Mouse (Mus musculus): ENCODE results near the gene Clptm1.
"Not testable (repeated sequence)": the region's sequence is repeated elsewhere in the genome, so short reads cannot be mapped to it uniquely, and the experiment has no call there.

The Clptm1 gene

GRCm38 (mm10) chr7:19691873-19692865 lies 27.3 kb upstream of the Clptm1 start, which contains the start of gene Apoc1:
Gene Apoc1 (minus strand): TSS chr7:19692660.
- no peak for DNase-seq

- DNase-seq, result no peak
Observed at GRCm38 (mm10) chr7:19691434-19691833, 26.6 kb upstream of the Clptm1 start.

DNA sequence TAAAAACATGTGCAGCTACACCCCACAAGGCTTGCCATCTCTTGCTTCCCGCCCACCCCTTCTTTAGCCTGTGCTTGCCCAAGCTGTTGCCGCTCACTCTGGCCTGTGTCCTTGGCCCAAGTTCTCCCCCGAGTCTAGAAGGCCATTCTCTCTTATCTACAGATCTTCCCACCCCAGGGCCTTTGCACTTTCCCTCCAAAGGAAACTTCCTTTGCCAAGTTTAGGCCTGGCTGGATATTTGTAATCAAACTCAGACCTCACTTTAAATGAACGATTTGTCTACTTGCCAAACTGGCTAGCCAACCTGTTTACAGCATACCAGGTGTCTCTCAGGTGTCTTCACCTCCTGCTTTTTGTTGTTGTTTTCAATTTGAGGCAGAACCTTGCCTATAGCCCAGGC lies 26.0 kb upstream of the Clptm1 start:
- DNase-seq, result no peak

- DNase-seq, result no peak
Observed at GRCm38 (mm10) chr7:19688611-19689010, 23.8 kb upstream of the Clptm1 start.

GRCm38 (mm10) chr7:19688101-19688500 lies 23.3 kb upstream of the Clptm1 start:
- no peak for DNase-seq

DNA sequence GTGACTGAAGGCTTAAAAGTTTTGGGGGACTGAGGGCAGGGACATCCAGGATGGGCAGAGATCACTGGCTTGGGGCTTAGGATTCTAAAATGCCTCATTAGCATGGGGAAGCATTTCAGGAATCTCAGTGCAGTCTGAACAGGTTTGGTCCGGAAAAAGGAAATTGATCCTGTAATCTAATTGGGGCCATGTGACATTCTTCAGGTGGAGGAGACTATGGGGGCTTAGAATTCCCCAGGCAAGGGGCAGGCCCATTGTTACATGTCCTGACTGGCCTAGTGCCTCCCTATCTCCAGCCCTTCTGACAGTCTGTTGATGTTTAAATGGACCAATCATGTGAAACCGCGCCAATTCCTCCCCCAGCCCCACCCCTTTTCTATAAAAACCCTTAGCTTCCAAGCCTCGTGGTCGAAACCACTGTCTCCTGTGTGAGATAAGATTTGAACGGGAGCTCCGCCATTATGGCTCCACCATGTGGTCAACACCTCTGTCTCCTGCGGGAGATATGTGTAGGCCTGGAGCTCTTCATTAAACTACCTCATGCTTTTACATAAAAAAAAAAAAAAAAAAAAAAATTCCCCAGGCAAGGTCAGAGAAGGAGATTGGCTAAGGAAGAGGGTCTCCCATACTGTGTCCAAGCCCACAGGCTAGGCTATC lies 22.2 kb upstream of the Clptm1 start:
- DNase-seq, result not testable (repeated sequence)

DNA sequence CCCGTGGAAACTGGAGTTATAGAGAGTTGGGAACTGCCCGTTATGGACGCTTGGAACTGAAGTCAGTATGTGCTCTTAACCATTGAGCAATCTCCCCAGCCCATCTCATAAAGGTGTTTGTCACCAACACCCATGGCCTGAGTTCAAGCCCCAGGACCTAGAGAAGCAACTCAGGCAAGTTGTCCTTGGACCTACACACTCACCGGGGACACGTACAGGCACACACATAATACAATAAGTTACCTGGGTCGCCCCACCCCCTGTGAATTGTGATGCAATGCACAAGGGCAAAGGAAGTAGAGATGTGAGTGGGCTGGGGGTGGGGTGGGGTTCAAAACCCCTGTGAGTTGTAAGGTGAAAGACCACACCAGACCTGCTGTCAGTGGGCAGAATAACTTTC lies 21.7 kb upstream of the Clptm1 start:
- no peak for DNase-seq

DNA sequence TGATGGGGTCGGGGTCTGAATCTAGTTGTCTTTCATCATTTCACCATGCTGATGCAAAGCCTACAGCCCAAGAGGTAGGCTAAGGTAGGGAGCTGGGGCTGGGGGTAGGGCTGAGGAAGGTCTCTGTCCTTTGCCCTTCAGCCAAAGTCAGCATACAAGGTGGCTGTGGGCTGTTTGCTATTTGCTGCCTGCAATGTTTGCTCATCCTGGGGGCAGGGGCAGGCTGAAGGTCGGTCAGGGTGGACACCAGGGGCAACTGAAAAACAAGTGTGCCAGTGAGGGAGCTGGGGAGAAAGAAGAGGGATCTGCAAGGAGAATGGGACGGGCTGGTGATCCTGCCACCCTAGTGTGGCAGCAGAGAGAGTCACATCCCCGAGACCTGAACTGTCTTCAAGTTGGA lies 20.5 kb upstream of the Clptm1 start:
- DNase-seq, result no peak

DNA sequence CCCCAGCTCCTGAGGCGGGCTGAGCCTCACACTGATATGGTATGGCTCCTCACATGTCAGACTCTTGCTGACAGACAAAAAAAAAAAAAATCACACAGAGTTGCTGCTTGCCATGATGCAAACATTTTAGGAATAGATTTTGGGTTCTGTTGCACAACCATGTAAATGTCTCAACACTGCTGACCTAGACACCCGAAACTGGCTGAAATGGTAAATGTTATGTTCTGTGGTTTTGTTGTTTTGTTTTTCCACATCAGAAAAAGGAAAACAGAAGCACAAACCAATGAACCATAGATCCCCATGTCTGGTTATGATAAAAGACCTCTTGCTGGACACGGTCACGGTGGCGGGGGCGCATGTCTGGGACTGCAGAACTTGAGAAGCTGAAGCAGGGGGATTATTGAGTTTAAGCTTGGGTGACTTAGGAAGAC lies 19.0 kb upstream of the Clptm1 start:
- no peak for DNase-seq

- no peak for DNase-seq
Observed at GRCm38 (mm10) chr7:19682979-19683378, 18.1 kb upstream of the Clptm1 start.

GRCm38 (mm10) chr7:19681202-19681694 lies 16.4 kb upstream of the Clptm1 start, which contains the start of the genes Gm44805 and Apoc4:
Gene Gm44805 (minus strand): TSS chr7:19681423.
Gene Apoc4 (minus strand): TSS chr7:19681479.
- DNase-seq, result no peak

DNA sequence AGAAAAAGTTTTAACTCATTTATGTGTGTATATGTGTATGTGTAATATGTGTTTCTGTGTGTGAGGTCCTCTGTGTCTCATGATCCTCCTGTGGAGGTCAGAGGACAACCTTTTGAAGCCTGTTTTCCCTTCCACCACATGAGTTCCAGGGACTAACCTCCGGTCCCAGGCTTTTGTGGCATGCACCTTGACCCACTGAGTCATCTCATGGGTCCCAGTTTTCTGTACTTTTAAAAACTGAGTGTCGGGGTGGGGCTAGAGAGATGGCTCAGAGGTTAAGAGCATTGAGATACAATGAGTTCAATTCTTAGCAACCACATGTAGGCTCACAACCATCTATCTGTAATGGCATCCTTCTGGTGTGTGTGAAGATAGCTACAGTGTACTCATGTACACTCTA lies 15.9 kb upstream of the Clptm1 start:
- DNase-seq, result no peak

DNA sequence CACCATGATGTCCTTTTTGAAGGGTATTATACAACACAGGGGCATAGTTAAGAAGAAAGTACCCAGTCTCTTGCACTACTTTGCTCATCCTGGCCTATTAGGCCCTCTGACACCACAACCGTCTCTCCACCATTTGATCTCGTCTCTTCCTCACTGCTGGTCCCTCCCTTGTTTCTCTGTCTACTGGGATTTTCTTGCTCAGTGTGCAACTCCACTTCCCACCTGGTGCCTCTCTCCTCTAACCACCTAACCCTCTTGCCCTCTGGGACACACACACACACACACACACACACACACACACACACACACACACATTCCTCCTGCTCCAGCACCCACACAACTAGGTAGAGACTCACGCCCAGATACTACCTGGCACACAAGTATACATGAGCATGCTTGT lies 14.1 kb upstream of the Clptm1 start:
- DNase-seq, result no peak

- no peak for DNase-seq
Observed at GRCm38 (mm10) chr7:19677872-19678271, 13.0 kb upstream of the Clptm1 start, which contains the start of gene Apoc2. Gene Apoc2 (minus strand): TSS chr7:19677941.

DNA sequence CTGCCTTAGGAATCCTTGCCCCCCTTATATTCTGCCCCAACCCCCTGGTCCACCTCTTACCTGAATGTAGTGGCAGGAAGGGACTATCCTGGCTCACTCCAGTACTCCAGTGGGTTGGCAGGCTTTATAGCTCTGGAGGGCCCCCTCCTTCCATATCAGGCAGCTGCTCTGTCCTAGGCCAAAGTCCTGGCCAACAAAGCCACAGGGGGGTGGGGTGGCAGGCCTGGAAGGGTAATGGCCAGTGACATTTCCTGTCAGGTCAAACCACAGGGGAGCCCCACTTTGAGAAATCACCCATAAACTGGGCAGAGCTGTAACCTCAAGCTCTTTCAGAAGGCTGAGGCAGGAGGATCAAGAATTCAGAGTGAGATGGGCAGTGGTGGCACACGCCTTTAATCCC lies 11.8 kb upstream of the Clptm1 start:
- DNase-seq, result no peak

DNA sequence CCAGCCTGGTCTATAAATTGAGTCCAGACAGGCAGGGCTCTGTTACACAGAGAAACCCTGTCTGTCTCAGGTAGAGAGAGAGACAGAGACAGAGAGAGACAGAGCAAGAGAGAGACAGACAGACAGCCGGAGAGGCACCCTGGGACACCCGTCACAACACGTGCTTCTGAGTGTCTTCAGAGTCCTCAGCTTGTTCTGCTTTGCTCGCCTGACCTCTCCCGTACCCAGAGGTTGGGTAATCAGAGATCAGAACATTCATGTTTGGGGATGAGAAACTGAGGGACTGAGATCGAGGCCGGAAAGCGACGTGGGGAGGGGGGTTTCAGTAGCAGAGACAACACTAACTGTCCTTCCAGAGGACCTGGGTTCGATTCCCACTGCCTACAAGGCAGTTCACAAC lies 11.0 kb upstream of the Clptm1 start:
- no peak for DNase-seq

DNA sequence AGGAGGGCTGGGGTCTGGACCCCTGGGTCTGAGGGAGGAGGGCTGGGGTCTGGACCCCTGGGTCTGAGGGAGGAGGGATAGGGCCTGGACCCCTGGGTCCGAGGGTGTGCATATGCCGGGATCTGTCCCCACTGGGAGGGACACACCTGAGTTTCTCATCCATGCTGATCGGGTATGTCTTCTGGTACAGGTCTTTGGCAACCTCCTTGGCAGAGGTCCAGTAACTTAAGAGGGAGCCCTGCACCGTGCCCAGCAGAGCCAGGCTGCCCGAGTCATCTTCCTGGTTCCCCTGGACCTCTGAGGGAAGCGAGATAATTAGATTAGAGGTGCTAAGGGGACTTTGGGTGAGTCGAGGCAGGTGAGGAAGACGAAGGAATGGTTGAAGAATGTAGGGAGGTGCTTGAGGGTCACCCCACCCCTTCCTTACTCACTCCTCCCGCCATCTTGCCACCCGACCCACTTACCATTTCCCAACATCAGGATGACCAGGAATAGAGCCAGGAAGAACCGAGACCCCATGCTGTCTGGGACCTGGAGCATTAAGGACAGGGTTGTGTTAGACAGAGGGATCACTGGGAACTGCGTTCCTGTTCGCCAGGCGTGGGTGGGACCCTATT lies 8.4 kb upstream of the Clptm1 start:
- DNase-seq, result no peak

DNA sequence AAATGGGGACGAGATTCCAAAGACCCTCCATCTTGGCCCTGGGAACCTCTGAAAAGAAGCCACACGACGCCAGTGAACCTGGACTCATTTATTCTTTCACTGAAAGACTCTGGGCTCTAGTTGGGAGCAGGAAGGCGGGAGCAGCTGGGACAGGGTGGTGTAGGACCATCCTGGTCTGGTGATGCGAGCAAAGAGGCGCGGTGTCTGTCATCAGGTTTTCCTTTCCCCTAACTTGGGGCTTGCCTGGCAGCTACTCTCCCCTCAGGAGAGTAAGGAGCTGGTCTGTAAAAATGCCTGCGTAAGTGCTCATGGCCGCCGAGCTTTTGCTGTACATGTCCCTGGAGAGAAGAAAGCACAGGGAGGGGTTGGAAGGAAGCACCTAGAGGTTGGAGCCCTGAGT lies 6.7 kb upstream of the Clptm1 start:
- DNase-seq, result no peak

GRCm38 (mm10) chr7:19668947-19669721 lies 4.3 kb upstream of the Clptm1 start:
- DNase-seq, result peak; percentile 92

GRCm38 (mm10) chr7:19667434-19667833 lies 2.6 kb upstream of the Clptm1 start:
- DNase-seq, result no peak

GRCm38 (mm10) chr7:19666750-19667149 lies 1.9 kb upstream of the Clptm1 start:
- DNase-seq, result peak; percentile 21

DNA sequence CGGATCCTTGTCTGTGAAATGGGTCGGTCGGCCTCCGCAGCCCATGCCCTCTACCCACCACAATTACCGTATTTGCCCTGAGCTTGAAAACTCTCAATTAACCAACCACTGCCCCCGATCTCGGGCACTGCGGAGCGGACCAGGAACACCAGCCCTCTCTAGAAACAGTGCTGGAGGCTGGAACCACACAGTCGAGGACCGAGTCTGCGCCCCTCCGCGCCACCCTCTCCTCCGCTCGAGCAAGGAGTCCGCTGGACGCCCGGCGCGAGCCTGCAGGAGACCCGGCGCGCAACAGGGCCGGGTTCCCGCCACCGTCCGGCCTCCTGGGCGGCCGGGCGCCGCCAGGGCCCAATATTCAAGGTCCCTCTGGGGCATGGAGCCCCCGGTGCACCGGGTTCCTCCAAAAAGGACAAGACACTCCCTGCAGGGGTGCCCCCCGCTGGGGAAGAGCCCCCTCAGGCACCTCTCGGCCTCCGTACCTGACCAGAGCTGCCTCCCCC lies 328 bp downstream of the Clptm1 start:
- no peak for DNase-seq
